Mouse (Mus musculus) lung, postnatal 25 days (tissue): ENCODE measurements around the gene Dpm2.

ENCODE experiments used
- DNase-seq: peaks from one replicate; pipeline ENCODE4 v3.0.0; 2022; ENCODE audit warnings: low spot score

Dpm2 gene

GRCm38 (mm10) chr2:32612274-32612673 lies 41.6 kb downstream of the Dpm2 start:
- DNase-seq = no peak

GRCm38 (mm10) chr2:32617109-32617508 lies 46.5 kb downstream of the Dpm2 start:
- no peak for DNase-seq

- DNase-seq = no peak
Measured at GRCm38 (mm10) chr2:32617601-32618000, 46.9 kb downstream of the Dpm2 start.

- DNase-seq = no peak
Measured at GRCm38 (mm10) chr2:32618051-32618450, 47.4 kb downstream of the Dpm2 start.

GRCm38 (mm10) chr2:32620682-32621516 lies 50.2 kb downstream of the Dpm2 start:
- peak; percentile 55 for DNase-seq

- DNase-seq = no peak
Measured at GRCm38 (mm10) chr2:32621517-32621859, 50.8 kb downstream of the Dpm2 start, which contains the start of gene Ak1. Gene Ak1 (plus strand): TSS chr2:32621758.
